Mouse (Mus musculus): ENCODE results near the gene Epha6.

DNA sequence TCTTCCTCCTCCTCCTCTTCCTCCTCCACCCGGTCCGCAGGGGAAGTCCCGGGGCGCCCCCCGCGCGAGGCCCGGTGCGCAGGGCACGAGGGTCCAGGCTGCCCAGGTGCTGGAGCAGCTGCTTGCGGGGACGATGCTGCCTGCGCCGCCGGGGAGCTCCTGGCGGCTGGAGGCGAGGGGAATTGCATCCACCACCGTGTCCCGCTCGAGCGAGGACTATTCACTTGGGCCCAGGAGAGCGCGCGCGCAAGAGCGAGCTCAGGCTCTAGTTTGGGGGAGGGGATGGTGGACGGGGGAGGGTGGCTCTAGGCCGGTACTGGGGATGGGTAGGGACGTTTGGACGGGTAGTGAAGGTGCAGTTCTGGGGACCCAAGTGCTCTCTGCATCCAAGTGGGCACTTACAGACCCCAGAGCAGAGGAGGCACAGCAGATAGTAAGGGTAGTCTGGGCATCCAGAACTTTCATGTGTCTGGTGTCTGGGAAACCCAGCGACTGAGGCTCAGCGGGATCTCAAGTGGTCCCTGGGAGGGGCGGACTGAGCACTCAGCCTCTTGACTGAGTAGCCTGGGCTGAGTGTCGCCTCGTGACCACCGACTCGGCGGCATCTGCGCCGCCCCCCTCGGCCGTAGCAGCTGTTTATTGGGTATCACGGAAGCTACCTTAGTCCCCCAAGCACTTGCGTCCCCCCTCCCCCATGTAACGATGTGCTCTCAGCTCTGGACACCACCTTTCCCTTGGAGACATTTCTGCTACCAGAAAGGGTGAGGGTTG, at the start of gene Epha6:
- no peak for TF ChIP-seq CTCF (IDR thresholded peaks at IDR 0.05; ENCODE audit: low read depth, low read length)
- TF ChIP-seq TAL1 (conservative IDR thresholded peaks at IDR 0.05; ENCODE audit: low read depth, low read length) = no peak
- TF ChIP-seq GATA1 (IDR thresholded peaks at IDR 0.05; ENCODE audit: borderline replicate concordance, low read length) = no peak
- TF ChIP-seq GATA2 (IDR thresholded peaks at IDR 0.05; ENCODE audit: borderline replicate concordance, low read depth, low read length) = no peak
- TF ChIP-seq POLR2AphosphoS5 (IDR thresholded peaks at IDR 0.05; ENCODE audit: insufficient replicate concordance, low read depth, low read length) = no peak
